Mouse (Mus musculus) bone marrow macrophage, adult 2 months (primary cell): Measurements from ENCODE around the gene Cacna1i.

Experiments used
- CTCF ChIP-seq: IDR thresholded peaks from 2 replicates; pipeline ENCODE4 v1.5.1; 2012; ENCODE audit warnings: low read depth, mild to moderate bottlenecking, low read length, moderate library complexity
- POLR2A ChIP-seq: IDR thresholded peaks from 2 replicates; pipeline ENCODE4 v1.6.1; 2012; ENCODE audit warnings: mild to moderate bottlenecking, low read depth, low read length, borderline replicate concordance

- TF ChIP-seq POLR2A (no peak), CTCF (peak; percentile 65)
These were observed 53.3 kb downstream of the Cacna1i start for GRCm38 (mm10) chr15:80340348-80340747.
